Mouse (Mus musculus) ES-E14 (cell line): ENCODE results near the gene Mrpl33.

Experiments
- CHD2 ChIP-seq: IDR thresholded peaks from 2 replicates; pipeline ENCODE4 v1.6.1; 2014; ENCODE audit warnings: mild to moderate bottlenecking, low read depth, low read length, inconsistent platforms
- HCFC1 ChIP-seq: IDR thresholded peaks from 2 replicates; pipeline ENCODE4 v1.6.1; 2012; ENCODE audit warnings: low read length, inconsistent platforms, borderline replicate concordance; ENCODE audit not compliant: insufficient read depth
- MAFK ChIP-seq: IDR thresholded peaks from 2 replicates; pipeline ENCODE4 v1.6.1; 2014; ENCODE audit warnings: mild to moderate bottlenecking, low read depth, low read length, inconsistent platforms; ENCODE audit not compliant: insufficient read depth
- ZC3H11A ChIP-seq: IDR thresholded peaks from 2 replicates; pipeline ENCODE4 v1.6.1; 2012; ENCODE audit warnings: low read depth, mild to moderate bottlenecking, inconsistent platforms, low read length, borderline replicate concordance
- ZNF384 ChIP-seq: IDR thresholded peaks from 2 replicates; pipeline ENCODE4 v1.6.1; 2012; ENCODE audit warnings: low read depth, low read length, inconsistent platforms

- no peak for TF ChIP-seq ZNF384
- TF ChIP-seq ZC3H11A = no peak
- TF ChIP-seq HCFC1 = no peak
- TF ChIP-seq CHD2 = no peak
- no peak for TF ChIP-seq MAFK
Observed at GRCm38 (mm10) chr5:31704971-31705370, 108.2 kb downstream of the Mrpl33 start.
